Mouse (Mus musculus) bone marrow, adult 2 months (tissue): ENCODE measurements at regions not wholly inside any gene's neighbourhood (a gene's known extent, or its start where the extent isn't known, plus 50 kb on each side); places are given as distances from the start of the nearest gene placed in this dataset.

ENCODE experiments used
- CTCF ChIP-seq: fragments of 200-500 bp; IDR thresholded peaks from 2 replicates; pipeline ENCODE4 v1.5.1; 2011; ENCODE audit warnings: low read length, control low read depth; ENCODE audit not compliant: control insufficient read depth, insufficient read depth
- POLR2A ChIP-seq: fragments of 200-500 bp; IDR thresholded peaks from 2 replicates; pipeline ENCODE4 v1.6.1; 2011; ENCODE audit warnings: low read depth, mild to moderate bottlenecking, control low read depth, low read length, borderline replicate concordance; ENCODE audit not compliant: control insufficient read depth

GRCm38 (mm10) chr14:67569744-67570322, 1560.8 kb upstream of the Gulo start:
- TF ChIP-seq CTCF (no peak), POLR2A (no peak)
